9 mouse cellular contexts compared by ENCODE assay signal in genomic region chr7:35756510-35757440, GRCm38 (mm10). TPM values are rescaled to one million over a fixed set of nuclear protein-coding genes. Genes with fewer than 3 reads are reported as not detected.
DNase-seq lines count a peak whose midpoint lies in the region; ATAC-seq and TF ChIP-seq lines count a peak whose summit lies in the region.
"Had no signal": no experiment of that assay in that cellular context is flagged by ENCODE, and none has a peak within 500 bp of the region (broad histone marks: within the 10 kb centered on the region; RNA-seq: fewer than 3 reads in every experiment).

No protein-coding gene starts in this region.

- TF ChIP-seq POLR2A in brain, embryonic 14.5 days (IDR thresholded peaks at IDR 0.05; ENCODE audit: borderline replicate concordance, extremely low read depth, insufficient read depth, insufficient read length, poor library complexity, severe bottlenecking): no peak

- H3K4me2 ChIP-seq in hindbrain, embryonic 14.5 days (replicated peaks): no peak overlapping the region
- peak overlapping the region; percentile 44; the same call in 1 of the 2 replicates for H3K4me2 ChIP-seq in liver, postnatal 0 days (ENCODE audit: low read depth, low read length)
- H3K4me2 ChIP-seq: limb, embryonic 13.5 days had no signal

- H3ac ChIP-seq in C2C12 (ENCODE audit: control insufficient read depth, insufficient read length, low read depth): no peak overlapping the region

- 38% methylated on average over 14 of the region's 14 CpGs for WGBS in hindbrain, embryonic 10.5 days
- WGBS in hindbrain, embryonic 14.5 days: 43% methylated on average over 14 of the region's 14 CpGs
- 48% methylated on average over 14 of the region's 14 CpGs for WGBS in liver, postnatal 0 days (ENCODE audit: insufficient replicate concordance)

- H3K36me3 ChIP-seq in hindbrain, embryonic 10.5 days: peaks cover 4% of the 10 kb centered on the region
- H3K36me3 ChIP-seq in hindbrain, embryonic 14.5 days (replicated peaks; ENCODE audit: control insufficient read depth, insufficient read depth): no peaks in the 10 kb centered on the region
- no peaks in the 10 kb centered on the region for H3K36me3 ChIP-seq in C2C12 (ENCODE audit: control insufficient read depth, insufficient read depth)
- no peaks in the 10 kb centered on the region for H3K36me3 ChIP-seq in liver, postnatal 0 days (replicated peaks; ENCODE audit: insufficient read depth, low read length)

- peak; percentile 3 for TF ChIP-seq CTCF in C2C12 (IDR thresholded peaks at IDR 0.05; ENCODE audit: control insufficient read depth, insufficient read depth, insufficient read length)
- peak; percentile 34; the same call in 1 of the 2 replicates for TF ChIP-seq CTCF in brain, embryonic 14.5 days (IDR thresholded peaks at IDR 0.05; ENCODE audit: borderline replicate concordance, extremely low read depth, insufficient read depth, insufficient read length)
- TF ChIP-seq CTCF in liver, postnatal 0 days (IDR thresholded peaks at IDR 0.05; ENCODE audit: low read depth): peak; percentile 58

- peaks cover 20% of the 10 kb centered on the region for H3K4me1 ChIP-seq in hindbrain, embryonic 10.5 days (replicated peaks)
- peaks cover 10% of the 10 kb centered on the region for H3K4me1 ChIP-seq in hindbrain, embryonic 14.5 days (replicated peaks; ENCODE audit: control insufficient read depth, insufficient read depth, low read length)
- H3K4me1 ChIP-seq in liver, postnatal 0 days (ENCODE audit: insufficient read depth): peaks cover 17% of the 10 kb centered on the region

- no peak overlapping the region for H3K27ac ChIP-seq in hindbrain, embryonic 10.5 days
- H3K27ac ChIP-seq in hindbrain, embryonic 14.5 days: no peak overlapping the region
- H3K27ac ChIP-seq in liver, postnatal 0 days (ENCODE audit: low read depth): no peak overlapping the region
- H3K27ac ChIP-seq: limb, embryonic 13.5 days had no signal

- no peak overlapping the region for H3K4me3 ChIP-seq in hindbrain, embryonic 10.5 days
- no peak overlapping the region for H3K4me3 ChIP-seq in hindbrain, embryonic 14.5 days (replicated peaks; ENCODE audit: low read length)
- H3K4me3 ChIP-seq in C2C12 (ENCODE audit: insufficient read depth, poor library complexity, severe bottlenecking): no peak overlapping the region
- no peak overlapping the region for H3K4me3 ChIP-seq in liver, postnatal 0 days (ENCODE audit: low read depth, low read length)
- H3K4me3 ChIP-seq: limb, embryonic 13.5 days had no signal

- H3K9me3 ChIP-seq in hindbrain, embryonic 10.5 days: 0 out of 2 replicates have a peak, but pooled peaks cover 1% of the 10 kb centered on the region
- H3K9me3 ChIP-seq in hindbrain, embryonic 14.5 days (ENCODE audit: control insufficient read depth, low read length): no peaks in the 10 kb centered on the region
- no peaks in the 10 kb centered on the region for H3K9me3 ChIP-seq in liver, postnatal 0 days (ENCODE audit: low read length)
- H3K9me3 ChIP-seq: limb, embryonic 13.5 days had no signal

- no peaks in the 10 kb centered on the region for H3K27me3 ChIP-seq in hindbrain, embryonic 10.5 days (ENCODE audit: insufficient read depth, poor library complexity, severe bottlenecking)
- H3K27me3 ChIP-seq in hindbrain, embryonic 14.5 days (ENCODE audit: control insufficient read depth, insufficient read depth, low read length): no peaks in the 10 kb centered on the region
- no peaks in the 10 kb centered on the region for H3K27me3 ChIP-seq in C2C12 (ENCODE audit: control insufficient read depth, insufficient read depth, insufficient read length)
- no peaks in the 10 kb centered on the region for H3K27me3 ChIP-seq in liver, postnatal 0 days (ENCODE audit: insufficient read depth, low read length)
- H3K27me3 ChIP-seq: limb, embryonic 13.5 days had no signal

- no peaks in the 10 kb centered on the region for H3K79me2 ChIP-seq in C2C12 (ENCODE audit: control insufficient read depth, insufficient read depth)

- H3K9ac ChIP-seq in hindbrain, embryonic 14.5 days: no peak overlapping the region
- no peak overlapping the region for H3K9ac ChIP-seq in liver, postnatal 0 days (replicated peaks)
- H3K9ac ChIP-seq: limb, embryonic 13.5 days had no signal

- peak; percentile 30 for DNase-seq in hindbrain, embryonic 10.5 days (ENCODE audit: low spot score)
- no peak for DNase-seq in hindbrain, embryonic 14.5 days (ENCODE audit: low spot score)
- DNase-seq in brain, embryonic 14.5 days (ENCODE audit: low read depth): no peak
- DNase-seq in liver, postnatal 0 days: peak; percentile 33
- DNase-seq in layer of hippocampus, postnatal 36 days: no peak
- DNase-seq in layer of hippocampus, adult 18-20 months (ENCODE audit: low spot score in 2 of 2): no peak

- no peak for TF ChIP-seq EP300 in liver, postnatal 0 days (IDR thresholded peaks at IDR 0.05; ENCODE audit: low read depth)

- ATAC-seq in hindbrain, embryonic 14.5 days (ENCODE audit: low FRiP score): no peak
- ATAC-seq in liver, postnatal 0 days: no peak
- ATAC-seq in cerebellum, adult (ENCODE audit: insufficient number of reproducible peaks, low FRiP score, low TSS enrichment): no peak

- H3K79me3 ChIP-seq in C2C12 (ENCODE audit: low read depth): no peaks in the 10 kb centered on the region

TF ChIP-seq in C2C12, 6 proteins besides CTCF, POLR2A, EP300 and RAD21:
- no peak for TF ChIP-seq USF1 (IDR thresholded peaks at IDR 0.05; ENCODE audit: low read depth)
- no peak for TF ChIP-seq CEBPB (IDR thresholded peaks at IDR 0.05; ENCODE audit: low read depth)
- TF ChIP-seq MYOD1 (IDR thresholded peaks at IDR 0.05; ENCODE audit: control insufficient read depth, insufficient read length, low read depth): no peak
- no peak for TF ChIP-seq MYOG (IDR thresholded peaks at IDR 0.05; ENCODE audit: control insufficient read depth, extremely low read depth, insufficient read length)
- TF ChIP-seq FOSL1 (IDR thresholded peaks at IDR 0.05; ENCODE audit: insufficient read depth, low read length, poor library complexity, severe bottlenecking): no peak
- TF ChIP-seq MAX (IDR thresholded peaks at IDR 0.05): no peak

RNA-seq across cellular contexts. Expression of gene Dpy19l3, which starts 2.5 kb away (rescaled TPM):
- 25.9 and 27.9 TPM in 2 replicates for polyA plus RNA-seq in hindbrain, embryonic 10.5 days (2016; fragmentation: Nextera tagmentation; extraction: Ambion mirVana)
- 57.5 and 61.0 TPM in 2 replicates for polyA plus RNA-seq in hindbrain, embryonic 14.5 days (2014; fragmentation: Nextera tagmentation; extraction: Ambion mirVana)
- polyA plus RNA-seq in C2C12 (2012; fragmentation: generic; extraction: Trizol): 8.2 TPM
- polyA plus RNA-seq in brain, embryonic 14.5 days (2012; rRNA removed): 19.8 and 25.2 TPM in 2 replicates
- polyA plus RNA-seq in liver, postnatal 0 days (2015; fragmentation: Nextera tagmentation; extraction: Ambion mirVana): 6.0 and 8.1 TPM in 2 replicates
- total RNA-seq in layer of hippocampus, postnatal 36 days (2021): 100 to 1,000 TPM in 1 of 2 experiments, 10 to 100 TPM in 1; 93.5 to 103 TPM
- total RNA-seq in layer of hippocampus, adult 18-20 months (2021): 10 to 100 TPM; 85.2 to 94.9 TPM

RNA-seq across cellular contexts. Expression of gene Zfp507, which starts 46.0 kb away (rescaled TPM):
- polyA plus RNA-seq in hindbrain, embryonic 10.5 days (2016; fragmentation: Nextera tagmentation; extraction: Ambion mirVana): 15.4 and 19.9 TPM in 2 replicates
- polyA plus RNA-seq in hindbrain, embryonic 14.5 days (2014; fragmentation: Nextera tagmentation; extraction: Ambion mirVana): 14.0 and 16.0 TPM in 2 replicates
- polyA plus RNA-seq in C2C12 (2012; fragmentation: generic; extraction: Trizol): 7.9 TPM
- polyA plus RNA-seq in brain, embryonic 14.5 days (2012; rRNA removed): 18.4 and 20.9 TPM in 2 replicates
- 3.2 and 3.8 TPM in 2 replicates for polyA plus RNA-seq in liver, postnatal 0 days (2015; fragmentation: Nextera tagmentation; extraction: Ambion mirVana)
- total RNA-seq in layer of hippocampus, postnatal 36 days (2021): 10 to 100 TPM; 27.7 to 34.1 TPM
- total RNA-seq in layer of hippocampus, adult 18-20 months (2021): 10 to 100 TPM; 30.6 to 33.6 TPM

Comparison
In these comparisons a context has a peak if more than half of its experiments do, and no peak if none do; other contexts are left out.
1. DNase-seq: peak in hindbrain, embryonic 10.5 days (single experiment) and liver, postnatal 0 days (single experiment); none in hindbrain, embryonic 14.5 days (single experiment), brain, embryonic 14.5 days (single experiment), layer of hippocampus, postnatal 36 days (0 of 2) and layer of hippocampus, adult 18-20 months (0 of 2).
2. CTCF ChIP-seq: peak in every context shown above with its lines; median percentile 58 in liver, postnatal 0 days; 34 in brain, embryonic 14.5 days; 3 in C2C12.